Mouse (Mus musculus) myocyte (in vitro differentiated cells): ENCODE data around the gene Qtrt1. TPM values are rescaled to one million over a fixed set of nuclear protein-coding genes. Genes with fewer than 3 reads are reported as not detected.

ENCODE experiments used
- H3K27me3 ChIP-seq: one replicate; pipeline ENCODE4 v1.6.1; 2011; ENCODE audit not compliant: control insufficient read depth, insufficient read depth, insufficient read length
- H3K36me3 ChIP-seq: one replicate; pipeline ENCODE4 v1.6.1; 2011; ENCODE audit not compliant: control insufficient read depth, insufficient read depth
- H3K4me2 ChIP-seq: one replicate; pipeline ENCODE4 v1.6.1; 2011; ENCODE audit warnings: low read depth, control low read depth
- H3K4me3 ChIP-seq: one replicate; pipeline ENCODE4 v1.5.1; 2011; ENCODE audit warnings: mild to moderate bottlenecking, control low read depth, moderate library complexity
- H3K79me2 ChIP-seq: one replicate; pipeline ENCODE4 v1.6.1; 2011; ENCODE audit not compliant: control insufficient read depth, insufficient read depth
- H3ac ChIP-seq: one replicate; pipeline ENCODE4 v1.6.1; 2011; ENCODE audit not compliant: control insufficient read depth, insufficient read length
- CEBPB ChIP-seq: IDR thresholded peaks from 2 replicates; pipeline ENCODE4 v1.6.1; 2011; ENCODE audit warnings: mild to moderate bottlenecking, moderate library complexity; ENCODE audit not compliant: poor library complexity, insufficient read depth, severe bottlenecking
- E2F4 ChIP-seq: IDR thresholded peaks from one replicate; pipeline ENCODE4 v1.6.1; 2011; ENCODE audit warnings: mild to moderate bottlenecking, control low read depth, moderate library complexity; ENCODE audit not compliant: insufficient read depth
- MAX ChIP-seq: IDR thresholded peaks from one replicate; pipeline ENCODE4 v1.6.1; 2011; ENCODE audit warnings: low read depth, mild to moderate bottlenecking, control low read depth
- MYOD1 ChIP-seq, 3 experiments: IDR thresholded peaks; one replicate each; pipeline ENCODE4 v1.6.1; 2011; ENCODE audit warnings: control low read depth in 2 of 3, low read depth in 2 of 3, mild to moderate bottlenecking in 2 of 3, moderate library complexity in 1 of 3; ENCODE audit not compliant: insufficient read length in 2 of 3, control insufficient read depth in 1 of 3
- MYOG ChIP-seq, 3 experiments: IDR thresholded peaks; one replicate each; pipeline ENCODE4 v1.6.1; 2011; ENCODE audit warnings: control low read depth in 2 of 3, low read depth in 2 of 3, mild to moderate bottlenecking in 2 of 3; ENCODE audit not compliant: insufficient read length in 2 of 3, control insufficient read depth in 1 of 3, insufficient read depth in 1 of 3
- POLR2A ChIP-seq: IDR thresholded peaks from one replicate; pipeline ENCODE4 v1.6.1; 2011; ENCODE audit warnings: low read depth, mild to moderate bottlenecking, control low read depth, moderate library complexity; ENCODE audit not compliant: insufficient read length
- POLR2AphosphoS2 ChIP-seq: IDR thresholded peaks from one replicate; pipeline ENCODE4 v1.6.1; 2011; ENCODE audit warnings: low read depth, control low read depth; ENCODE audit not compliant: insufficient read length
- REST ChIP-seq: IDR thresholded peaks from one replicate; pipeline ENCODE4 v1.6.1; 2011; ENCODE audit warnings: mild to moderate bottlenecking, control low read depth, moderate library complexity; ENCODE audit not compliant: insufficient read depth, insufficient read length
- SRF ChIP-seq: IDR thresholded peaks from one replicate; pipeline ENCODE4 v1.6.1; 2011; ENCODE audit warnings: low read depth; ENCODE audit not compliant: control insufficient read depth, insufficient read length
- TCF12 ChIP-seq: IDR thresholded peaks from one replicate; pipeline ENCODE4 v1.6.1; 2011; ENCODE audit warnings: mild to moderate bottlenecking, control low read depth; ENCODE audit not compliant: poor library complexity, insufficient read depth, severe bottlenecking
- TCF3 ChIP-seq: IDR thresholded peaks from one replicate; pipeline ENCODE4 v1.6.1; 2011; ENCODE audit warnings: low read depth, control low read depth; ENCODE audit not compliant: insufficient read length
- USF1 ChIP-seq: IDR thresholded peaks from one replicate; pipeline ENCODE4 v1.6.1; 2011; ENCODE audit warnings: low read depth, mild to moderate bottlenecking, control low read depth, moderate library complexity
- polyA plus RNA-seq: library from polyadenylated mRNA; unstranded; fragments of >200 nt; fragmentation: generic; extraction: Trizol; gene quantifications from one replicate; pipeline ENCODE4 v1.2.1, GENCODE M21; 2012; ENCODE audit warnings: missing spikeins

Qtrt1 gene
- polyA plus RNA-seq = 55.3 TPM

DNA sequence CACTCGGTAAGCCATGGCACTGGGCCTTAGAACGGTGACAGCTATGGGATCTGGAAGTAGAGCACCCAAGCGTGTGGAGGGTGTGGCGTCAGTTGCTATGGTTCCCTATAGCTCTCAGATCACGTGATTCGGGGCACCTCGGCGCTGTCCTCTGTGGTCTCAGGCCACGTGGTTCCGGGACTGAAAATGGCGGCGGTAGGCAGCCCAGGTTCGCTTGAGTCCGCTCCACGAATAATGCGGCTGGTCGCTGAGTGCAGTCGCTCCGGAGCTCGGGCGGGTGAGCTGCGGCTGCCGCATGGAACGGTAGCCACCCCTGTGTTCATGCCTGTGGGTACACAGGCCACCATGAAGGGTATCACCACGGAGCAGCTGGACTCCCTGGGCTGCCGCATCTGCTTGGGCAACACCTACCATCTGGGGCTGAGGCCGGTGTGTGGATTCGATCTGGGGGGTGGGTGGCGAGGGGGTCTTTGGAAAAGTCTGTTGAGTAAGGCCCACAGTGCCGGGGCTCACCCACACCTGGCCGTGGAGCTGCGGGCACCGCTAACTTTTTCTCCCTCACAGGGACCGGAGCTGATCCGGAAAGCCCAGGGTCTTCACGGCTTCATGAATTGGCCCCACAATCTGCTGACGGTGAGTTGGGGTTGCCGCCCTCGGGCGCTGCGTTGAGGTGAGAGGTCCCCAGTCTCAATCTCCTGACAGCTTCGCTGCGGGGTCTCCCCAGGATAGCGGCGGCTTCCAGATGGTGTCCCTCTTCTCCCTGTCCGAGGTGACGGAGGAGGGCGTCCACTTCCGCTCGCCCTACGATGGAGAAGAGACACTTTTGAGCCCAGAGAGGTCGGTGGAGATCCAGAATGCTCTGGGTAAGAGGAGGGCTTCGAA is at the start of gene Qtrt1:
Qtrt1 (plus strand) TSS at position 169 of the 882 bp plus-strand sequence.
- Histone ChIP-seq H3K27me3 (no peaks in the 10 kb centered on the region), H3K4me2 (peak within 1 kb of the TSS; percentile 85), H3ac (peak within 1 kb of the TSS; percentile 88), H3K36me3 (no peaks in the 10 kb centered on the region), H3K79me2 (peaks cover 10% of the 10 kb centered on the region), H3K4me3 (peak within 1 kb of the TSS; percentile 84)
- no peak for TF ChIP-seq TCF3
- peak in 1 of 3 experiments; percentile 5 for TF ChIP-seq MYOG (IDR thresholded peaks at IDR 0.05; ENCODE audit: control insufficient read depth in 1 of 3, insufficient read depth in 1 of 3, insufficient read length in 2 of 3, low read depth in 2 of 3)
- TF ChIP-seq USF1 = peak; percentile 98
- TF ChIP-seq POLR2A = peak; percentile 70
- peak; percentile 86 for TF ChIP-seq MAX
- TF ChIP-seq POLR2AphosphoS2 = peak; percentile 68
- TF ChIP-seq MYOD1 (IDR thresholded peaks at IDR 0.05; ENCODE audit: control insufficient read depth in 1 of 3, insufficient read length in 2 of 3, low read depth in 2 of 3) = no peak
- no peak for TF ChIP-seq TCF12
- TF ChIP-seq E2F4 = no peak

- no peak overlapping the region for H3ac ChIP-seq
- H3K27me3 ChIP-seq = no peaks in the 10 kb centered on the region
- peak overlapping the region; percentile 96 for H3K4me2 ChIP-seq
- H3K4me3 ChIP-seq = peak overlapping the region; percentile 97
- no peaks in the 10 kb centered on the region for H3K36me3 ChIP-seq
- TF ChIP-seq POLR2AphosphoS2 (no peak), MAX (no peak), CEBPB (no peak), POLR2A (no peak), TCF3 (no peak), MYOD1 (IDR thresholded peaks at IDR 0.05; ENCODE audit: control insufficient read depth in 1 of 3, insufficient read length in 2 of 3, low read depth in 2 of 3) (no peak), MYOG (IDR thresholded peaks at IDR 0.05; ENCODE audit: control insufficient read depth in 1 of 3, insufficient read depth in 1 of 3, insufficient read length in 2 of 3, low read depth in 2 of 3) (no peak), SRF (no peak), REST (no peak), E2F4 (no peak), USF1 (no peak), TCF12 (no peak)
- peaks cover 37% of the 10 kb centered on the region for H3K79me2 ChIP-seq
Measured at GRCm38 (mm10) chr9:21366541-21367220, 45.0 kb upstream of the Qtrt1 start.

GRCm38 (mm10) chr9:21367357-21368111 is 44.1 kb upstream of the Qtrt1 start, which contains the start of gene Ilf3:
Gene Ilf3, plus strand, starts transcription at chr9:21367871.
- peaks cover 45% of the 10 kb centered on the region for H3K79me2 ChIP-seq
- H3K36me3 ChIP-seq = no peaks in the 10 kb centered on the region
- H3K4me2 ChIP-seq = peak within 1 kb of the TSS; percentile 96
- no peaks in the 10 kb centered on the region for H3K27me3 ChIP-seq
- H3ac ChIP-seq = peak within 1 kb of the TSS; percentile 97
- H3K4me3 ChIP-seq = peak within 1 kb of the TSS; percentile 97
- TF ChIP-seq E2F4 = peak; percentile 62
- TF ChIP-seq USF1 = peak; percentile 96
- no peak for TF ChIP-seq TCF12
- peak; percentile 22; the same call in 1 of the 2 replicates for TF ChIP-seq CEBPB
- TF ChIP-seq POLR2AphosphoS2 = peak; percentile 70
- peak; percentile 60 for TF ChIP-seq SRF
- TF ChIP-seq MYOG (IDR thresholded peaks at IDR 0.05; ENCODE audit: control insufficient read depth in 1 of 3, insufficient read depth in 1 of 3, insufficient read length in 2 of 3, low read depth in 2 of 3) = no peak
- TF ChIP-seq REST = no peak
- TF ChIP-seq POLR2A = peak; percentile 77
- TF ChIP-seq TCF3 = no peak
- no peak for TF ChIP-seq MYOD1 (IDR thresholded peaks at IDR 0.05; ENCODE audit: control insufficient read depth in 1 of 3, insufficient read length in 2 of 3, low read depth in 2 of 3)
- TF ChIP-seq MAX = no peak

DNA sequence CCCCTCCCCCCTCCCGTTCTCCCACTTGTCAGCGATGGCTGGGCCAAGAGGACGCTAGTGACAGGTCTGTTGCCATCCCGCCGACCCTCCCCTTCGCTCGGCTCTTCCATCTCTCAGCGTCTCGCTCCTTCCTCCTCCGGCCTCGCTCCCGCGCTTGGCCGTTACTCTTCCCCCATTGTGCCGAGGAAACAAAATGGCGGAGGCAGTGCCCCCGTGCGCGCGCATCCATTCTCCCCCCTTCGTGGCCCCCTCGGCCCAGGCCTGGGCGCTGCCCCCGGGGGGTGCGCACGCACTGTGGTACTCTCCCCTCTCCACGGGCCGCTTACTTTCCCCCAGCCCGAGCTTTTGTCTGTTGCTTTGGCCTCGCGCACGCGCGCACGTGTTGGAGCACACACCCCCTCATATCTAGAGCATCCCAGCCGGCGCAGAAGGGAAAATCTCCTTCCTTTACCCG is 43.5 kb upstream of the Qtrt1 start:
- TF ChIP-seq MAX = peak; percentile 74
- peak; percentile 15 for TF ChIP-seq POLR2A
- TF ChIP-seq MYOD1 (IDR thresholded peaks at IDR 0.05; ENCODE audit: control insufficient read depth in 1 of 3, insufficient read length in 2 of 3, low read depth in 2 of 3) = no peak
- Histone ChIP-seq H3K4me3 (peak overlapping the region; percentile 97), H3K27me3 (no peaks in the 10 kb centered on the region), H3ac (peak overlapping the region; percentile 97), H3K36me3 (no peaks in the 10 kb centered on the region), H3K4me2 (peak overlapping the region; percentile 96), H3K79me2 (peaks cover 51% of the 10 kb centered on the region)
